Mouse (Mus musculus) lung, postnatal 0 days (tissue): ENCODE measurements around the gene Rnf39.

Source experiments
- CTCF ChIP-seq: IDR thresholded peaks from 2 replicates; pipeline ENCODE4 v1.5.1; 2016; ENCODE audit warnings: antibody characterized with exemption, mild to moderate bottlenecking
- EP300 ChIP-seq: IDR thresholded peaks from 2 replicates; pipeline ENCODE4 v1.6.1; 2016; ENCODE audit warnings: antibody characterized with exemption, mild to moderate bottlenecking, control low read depth

- no peak for TF ChIP-seq EP300
- TF ChIP-seq CTCF: no peak
These were observed 49.3 kb upstream of the Rnf39 start for GRCm38 (mm10) chr17:36893387-36893786.
